Mouse (Mus musculus): ENCODE measurements around the gene Gnb1.

- no peak for TF ChIP-seq POLR2A (IDR thresholded peaks at IDR 0.05; ENCODE audit: low read depth, low read length)
- TF ChIP-seq CTCF (IDR thresholded peaks at IDR 0.05; ENCODE audit: extremely low read depth, insufficient read length, insufficient replicate concordance, low read depth, low read length): no peak
These were observed 61.9 kb downstream of the Gnb1 start for GRCm38 (mm10) chr4:155552917-155553532.
